Mouse (Mus musculus) spleen, adult 2 months (tissue): ENCODE results near the gene Adcy7. TPM values are rescaled to one million over a fixed set of nuclear protein-coding genes. Genes with fewer than 3 reads are reported as not detected.

Experiments
- DNase-seq, 2 experiments: peaks; one replicate each; pipeline versions ENCODE4 v3.0.0 to v3.0.0-alpha.2; 2012 to 2021; ENCODE audit warnings: low spot score in 2 of 2, low read depth in 1 of 2
- H3K27ac ChIP-seq: fragments of 200-500 bp; 2 replicates; pipeline ENCODE4 v1.5.1; 2012; ENCODE audit warnings: low read length, inconsistent platforms; ENCODE audit not compliant: insufficient read depth
- H3K27me3 ChIP-seq: fragments of 200-500 bp; 2 replicates; pipeline ENCODE4 v1.6.1; 2012; ENCODE audit warnings: mild to moderate bottlenecking, moderate library complexity, low read length, inconsistent platforms; ENCODE audit not compliant: control insufficient read depth, insufficient read depth
- H3K36me3 ChIP-seq: fragments of 200-500 bp; 2 replicates; pipeline ENCODE4 v1.6.1; 2012; ENCODE audit warnings: mild to moderate bottlenecking, low read length, inconsistent platforms; ENCODE audit not compliant: control insufficient read depth, insufficient read depth
- H3K4me1 ChIP-seq: fragments of 200-500 bp; 2 replicates; pipeline ENCODE4 v1.6.1; 2011; ENCODE audit warnings: inconsistent platforms; ENCODE audit not compliant: control insufficient read depth, insufficient read depth, insufficient read length
- H3K4me3 ChIP-seq: fragments of 200-500 bp; 2 replicates; pipeline ENCODE4 v1.5.1; 2011; ENCODE audit warnings: mild to moderate bottlenecking, inconsistent platforms; ENCODE audit not compliant: insufficient read depth, insufficient read length; ENCODE audit errors: extremely low read depth
- CTCF ChIP-seq: fragments of 200-500 bp; IDR thresholded peaks from 2 replicates; pipeline ENCODE4 v1.5.1; 2011; ENCODE audit warnings: mild to moderate bottlenecking, inconsistent platforms; ENCODE audit not compliant: insufficient read depth, insufficient read length, insufficient replicate concordance; ENCODE audit errors: extremely low read depth
- POLR2A ChIP-seq: fragments of 200-500 bp; IDR thresholded peaks from 2 replicates; pipeline ENCODE4 v1.6.1; 2011; ENCODE audit warnings: low read depth, low read length, inconsistent platforms
- WGBS: fragments of 180-500 bp; shearing (Covaris S2); methylation state at CpG from one replicate; pipeline ENCODE4 v1.1.7; 2018; 5-methylcytosine and 5-hydroxymethylcytosine counted together
- polyA plus RNA-seq: library from polyadenylated mRNA; depleted of rRNA; stranded (reverse); fragments of >200 nt; gene quantifications from 2 replicates; pipeline ENCODE4 v1.2.3, GENCODE M21; 2012

The Adcy7 gene
- polyA plus RNA-seq, 1 experiment, result 76.9 TPM

DNA sequence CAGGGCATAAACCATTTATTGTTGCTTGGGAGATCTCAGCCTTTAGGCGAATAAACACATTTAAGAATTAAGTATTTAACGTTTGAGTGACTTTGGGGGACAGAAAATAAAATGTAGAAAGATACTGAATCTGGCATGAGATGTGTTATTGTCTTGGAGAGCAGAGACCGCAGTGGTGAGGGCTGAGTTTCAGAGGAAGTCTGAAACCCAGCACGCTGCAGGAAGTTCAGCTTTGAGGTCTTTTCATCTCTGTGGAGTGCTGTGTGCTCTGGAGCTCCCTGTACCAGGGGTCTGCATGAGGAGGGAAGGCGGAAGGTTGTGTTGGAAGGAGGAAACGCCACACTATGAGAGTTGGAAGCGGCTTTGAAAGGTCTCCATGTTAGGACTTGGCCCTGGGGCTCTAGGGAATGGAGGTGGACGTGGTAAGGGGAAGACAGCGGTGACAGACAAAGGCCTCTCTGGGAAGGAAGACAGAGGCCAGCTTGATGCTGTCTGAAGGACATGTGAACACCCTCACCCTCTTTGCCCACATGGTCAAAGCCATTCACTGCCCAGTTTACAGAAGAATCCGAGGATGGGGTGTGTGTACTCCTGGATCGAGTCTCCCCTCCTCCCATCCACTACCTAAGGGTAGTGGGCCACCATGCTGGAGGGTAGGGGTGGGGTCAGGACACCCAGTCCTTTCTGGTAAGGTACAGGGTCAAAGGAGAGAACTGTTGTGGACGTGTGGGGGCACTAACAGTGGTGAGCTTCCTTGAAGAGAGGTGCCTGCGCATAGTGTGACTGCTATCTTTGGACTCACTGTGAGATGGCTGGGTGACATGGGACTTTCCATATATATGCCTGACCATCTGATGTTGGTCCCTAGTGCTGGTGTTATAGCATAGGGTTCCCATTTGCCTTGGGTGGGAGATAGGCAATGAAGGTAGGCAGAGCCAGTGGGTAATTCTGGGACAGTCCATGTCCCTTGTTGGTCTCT lies 18.4 kb downstream of the Adcy7 start:
- no peaks in the 10 kb centered on the region for H3K27me3 ChIP-seq
- peak in 1 of 2 experiments; percentile 50 for DNase-seq
- H3K4me1 ChIP-seq, result peaks cover 56% of the 10 kb centered on the region; the same call in 1 of the 2 replicates
- peak overlapping the region; percentile 37 for H3K4me3 ChIP-seq
- H3K36me3 ChIP-seq, result peaks cover 3% of the 10 kb centered on the region; the same call in 1 of the 2 replicates
- peak overlapping the region; percentile 97 for H3K27ac ChIP-seq
- TF ChIP-seq CTCF (no peak), POLR2A (no peak)
- WGBS, result 29% methylated on average over 13 of the region's 13 CpGs

- H3K4me3 ChIP-seq, result peak overlapping the region; percentile 10; the same call in 1 of the 2 replicates
- H3K4me1 ChIP-seq, result peaks cover 56% of the 10 kb centered on the region; the same call in 1 of the 2 replicates
- no peak for DNase-seq
- H3K27me3 ChIP-seq, result no peaks in the 10 kb centered on the region
- H3K27ac ChIP-seq, result peak overlapping the region; percentile 88
- TF ChIP-seq CTCF, result no peak
- no peak for TF ChIP-seq POLR2A
- H3K36me3 ChIP-seq, result peaks cover 8% of the 10 kb centered on the region
- WGBS, result 72% methylated on average over 11 of the region's 11 CpGs
Measured at GRCm38 (mm10) chr8:88291305-88291690, 19.1 kb downstream of the Adcy7 start.

GRCm38 (mm10) chr8:88292926-88293325 lies 20.7 kb downstream of the Adcy7 start:
- H3K36me3 ChIP-seq, result peaks cover 15% of the 10 kb centered on the region
- H3K4me3 ChIP-seq, result no peak overlapping the region
- TF ChIP-seq POLR2A (no peak), CTCF (no peak)
- WGBS, result 68% methylated on average over 3 of the region's 3 CpGs
- H3K27me3 ChIP-seq, result no peaks in the 10 kb centered on the region
- H3K27ac ChIP-seq, result peak overlapping the region; percentile 80
- no peak for DNase-seq
- H3K4me1 ChIP-seq, result peaks cover 54% of the 10 kb centered on the region; the same call in 1 of the 2 replicates

DNA sequence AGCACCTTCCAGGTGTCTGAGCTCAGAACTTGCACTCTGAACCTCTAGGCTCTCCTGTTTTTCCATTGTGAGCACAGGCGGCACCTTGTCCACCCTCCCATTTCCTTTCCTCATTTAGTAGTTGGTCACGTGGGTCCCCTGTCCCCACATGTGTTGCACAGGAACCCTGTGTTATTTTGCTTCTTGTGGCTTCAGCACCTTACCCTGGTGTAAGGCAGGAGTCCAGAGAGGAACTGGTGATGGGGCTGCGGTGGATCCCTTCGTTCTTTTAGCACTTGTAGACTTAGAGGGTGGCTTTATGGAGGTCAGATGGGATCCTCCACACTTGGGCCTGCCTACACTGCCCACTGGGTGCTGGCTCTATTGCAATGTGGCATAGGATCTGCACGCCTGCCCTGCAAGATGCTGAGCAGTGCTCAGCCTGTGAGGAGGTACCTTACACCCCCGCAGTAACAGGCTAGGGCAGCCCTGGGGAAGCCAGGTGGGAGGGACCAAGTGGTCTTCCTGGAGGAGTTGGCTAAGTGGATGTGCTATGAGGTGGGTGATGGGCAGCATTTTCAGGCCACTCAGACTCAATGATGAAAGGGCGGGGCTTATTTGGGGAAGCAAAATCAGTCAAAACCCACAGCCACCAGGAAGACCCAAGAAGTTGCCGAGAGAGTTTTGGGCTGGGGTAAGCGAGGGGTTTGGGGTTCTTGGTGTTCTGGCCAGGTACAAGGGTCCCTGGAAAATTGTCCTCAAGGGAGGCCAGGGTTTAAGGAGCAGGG lies 21.6 kb downstream of the Adcy7 start:
- H3K4me3 ChIP-seq, result peak overlapping the region; percentile 61
- TF ChIP-seq POLR2A, result peak; percentile 31
- no peak for TF ChIP-seq CTCF
- WGBS, result 13% methylated on average over 9 of the region's 9 CpGs
- no peaks in the 10 kb centered on the region for H3K27me3 ChIP-seq
- DNase-seq, result peak in 1 of 2 experiments; percentile 77
- H3K27ac ChIP-seq, result peak overlapping the region; percentile 80
- H3K4me1 ChIP-seq, result peaks cover 53% of the 10 kb centered on the region; the same call in 1 of the 2 replicates
- peaks cover 20% of the 10 kb centered on the region for H3K36me3 ChIP-seq

GRCm38 (mm10) chr8:88294977-88295376 lies 22.8 kb downstream of the Adcy7 start:
- H3K27me3 ChIP-seq, result no peaks in the 10 kb centered on the region
- 81% methylated on average over 2 of the region's 2 CpGs for WGBS
- peak overlapping the region; percentile 80; the same call in 1 of the 2 replicates for H3K27ac ChIP-seq
- H3K4me3 ChIP-seq, result peak overlapping the region; percentile 61; the same call in 1 of the 2 replicates
- TF ChIP-seq POLR2A (no peak), CTCF (no peak)
- peaks cover 56% of the 10 kb centered on the region; the same call in 1 of the 2 replicates for H3K4me1 ChIP-seq
- DNase-seq, result no peak
- peaks cover 26% of the 10 kb centered on the region for H3K36me3 ChIP-seq

GRCm38 (mm10) chr8:88297976-88298732 lies 26.0 kb downstream of the Adcy7 start:
- Histone ChIP-seq H3K27me3 (no peaks in the 10 kb centered on the region), H3K36me3 (peaks cover 34% of the 10 kb centered on the region), H3K27ac (peak overlapping the region; percentile 43), H3K4me1 (peaks cover 49% of the 10 kb centered on the region; the same call in 1 of the 2 replicates), H3K4me3 (no peak overlapping the region)
- no peak for TF ChIP-seq POLR2A
- TF ChIP-seq CTCF, result no peak
- no peak for DNase-seq
- 37% methylated on average over 12 of the region's 12 CpGs for WGBS
